Mouse (Mus musculus) kidney, embryonic 14.5 days (tissue): ENCODE measurements around the gene Ppp1r12c. TPM values are rescaled to one million over a fixed set of nuclear protein-coding genes. Genes with fewer than 3 reads are reported as not detected.

ENCODE experiments used
- ATAC-seq: fragments of 200-750 bp; cut with Nextera tagmentation; 2 replicates; pipeline ENCODE4 v1.8.0; 2017; ENCODE audit warnings: moderate number of reproducible peaks, mild to moderate bottlenecking, moderate TSS enrichment, moderate library complexity; ENCODE audit not compliant: low FRiP score, low TSS enrichment
- H3K27ac ChIP-seq: fragments of 300-500 bp; sonication (generic); 2 replicates; pipeline ENCODE4 v1.5.1; 2014; ENCODE audit warnings: low read depth, mild to moderate bottlenecking, low read length, moderate library complexity, mixed read lengths
- H3K27me3 ChIP-seq: fragments of 300-500 bp; sonication (generic); 2 replicates; pipeline ENCODE4 v1.6.1; 2014; ENCODE audit warnings: mild to moderate bottlenecking, low read length; ENCODE audit not compliant: control insufficient read depth, insufficient read depth
- H3K36me3 ChIP-seq: fragments of 300-500 bp; sonication (generic); 2 replicates; pipeline ENCODE4 v1.6.1; 2014; ENCODE audit warnings: low read length, mixed read lengths; ENCODE audit not compliant: control insufficient read depth, insufficient read depth
- H3K4me1 ChIP-seq: fragments of 300-500 bp; sonication (generic); 2 replicates; pipeline ENCODE4 v1.6.1; 2014; ENCODE audit warnings: low read length, mixed read lengths; ENCODE audit not compliant: control insufficient read depth, insufficient read depth
- H3K4me2 ChIP-seq: fragments of 300-500 bp; sonication (generic); replicated peaks from 2 replicates; pipeline ENCODE4 v1.6.1; 2014; ENCODE audit warnings: low read depth, mild to moderate bottlenecking, low read length
- H3K4me3 ChIP-seq: fragments of 300-500 bp; sonication (generic); 2 replicates; pipeline ENCODE4 v1.5.1; 2014; ENCODE audit warnings: mild to moderate bottlenecking, low read length
- H3K9ac ChIP-seq: fragments of 300-500 bp; sonication (generic); 2 replicates; pipeline ENCODE4 v1.6.1; 2014; ENCODE audit warnings: low read depth, mild to moderate bottlenecking, low read length, moderate library complexity
- H3K9me3 ChIP-seq: fragments of 300-500 bp; sonication (generic); 2 replicates; pipeline ENCODE4 v1.6.1; 2016; ENCODE audit warnings: low read length; ENCODE audit not compliant: control insufficient read depth
- WGBS: fragments of 180-500 bp; shearing (Covaris S2); extraction: QIAGEN DNeasy Blood & Tissue Kit; methylation state at CpG from one replicate; pipeline ENCODE4 v1.1.7; 2014; 5-methylcytosine and 5-hydroxymethylcytosine counted together
- microRNA-seq: library from miRNA; unstranded; fragments of <30 nt; microRNA quantifications from one replicate; pipeline ENCODE4, GENCODE M21; 2016
- polyA plus RNA-seq: library from polyadenylated mRNA; unstranded; fragments of >200 nt; fragmentation: Nextera tagmentation; extraction: Ambion mirVana; gene quantifications from 2 replicates; pipeline ENCODE4 v1.2.1, GENCODE M21; 2014

Ppp1r12c gene
- polyA plus RNA-seq, 1 experiment from 2014 or later: 50.8 TPM

DNA sequence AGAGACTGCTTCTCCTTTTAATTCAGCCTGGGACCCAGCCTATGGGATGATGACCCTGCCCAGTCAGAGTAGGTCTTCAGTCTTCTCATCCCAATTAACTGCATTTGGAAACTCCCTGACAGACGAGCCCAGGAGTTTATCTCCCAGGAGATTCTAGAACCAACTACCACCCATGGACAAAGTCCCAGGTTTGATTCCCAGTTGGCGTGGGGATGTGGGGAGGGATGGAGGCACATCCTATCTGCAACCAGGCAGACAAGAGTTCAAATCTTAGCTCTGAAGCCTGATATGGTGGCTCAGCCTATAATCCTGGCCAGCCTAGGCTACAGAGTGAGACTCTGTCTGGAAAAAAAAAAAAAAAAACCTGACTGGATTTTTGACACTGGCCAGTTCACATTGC is 63.8 kb downstream of the Ppp1r12c start:
- Histone ChIP-seq H3K27ac (no peak overlapping the region), H3K4me1 (no peaks in the 10 kb centered on the region), H3K36me3 (peaks cover 81% of the 10 kb centered on the region), H3K4me2 (no peak overlapping the region), H3K4me3 (no peak overlapping the region), H3K9me3 (no peaks in the 10 kb centered on the region), H3K27me3 (no peaks in the 10 kb centered on the region), H3K9ac (no peak overlapping the region)
- ATAC-seq: no peak
- WGBS: 89% methylated on average over 2 of the region's 2 CpGs

DNA sequence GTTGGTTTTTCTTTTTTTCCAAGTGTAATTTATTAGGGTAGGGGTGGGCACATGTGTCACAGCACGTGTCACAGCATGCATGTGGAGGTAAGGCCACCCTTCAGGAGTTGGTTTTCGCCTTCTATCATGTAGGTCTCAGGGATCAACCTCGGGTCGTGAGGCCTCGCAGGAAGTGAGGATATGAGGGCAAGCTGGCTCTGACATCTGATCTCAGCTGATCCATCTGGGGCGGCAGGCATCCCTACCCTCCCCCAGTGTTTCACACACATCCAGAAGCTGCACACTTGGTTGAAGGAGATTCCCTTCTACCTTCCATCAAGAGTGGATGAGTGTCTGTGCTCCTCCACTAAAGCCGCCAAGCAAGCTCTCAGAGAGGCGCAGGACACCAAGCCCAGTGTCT is 69.5 kb downstream of the Ppp1r12c start:
- peaks cover 82% of the 10 kb centered on the region for H3K36me3 ChIP-seq
- WGBS: 81% methylated on average over 8 of the region's 8 CpGs

DNA sequence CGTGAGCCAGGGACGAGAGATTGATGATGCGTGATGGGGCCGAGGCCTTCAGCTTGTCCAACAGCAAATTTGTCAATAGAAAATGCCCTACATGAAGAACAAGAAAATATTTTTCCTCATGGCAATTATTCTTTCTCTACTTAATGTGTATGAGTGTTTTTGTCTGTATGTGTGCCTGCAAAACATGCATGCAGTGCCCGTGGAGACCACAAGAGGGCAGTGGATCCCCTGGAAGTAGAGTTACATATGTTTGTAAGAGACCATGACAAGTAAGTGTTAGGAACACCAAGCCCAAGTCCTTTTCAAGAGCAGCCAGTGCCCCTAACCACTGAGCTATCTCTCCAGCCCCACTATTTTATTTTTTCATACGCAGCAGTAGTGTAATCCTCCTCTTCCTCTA is 69.9 kb downstream of the Ppp1r12c start:
- H3K4me1 ChIP-seq: no peaks in the 10 kb centered on the region
- peaks cover 81% of the 10 kb centered on the region for H3K36me3 ChIP-seq
- no peak overlapping the region for H3K9ac ChIP-seq
- no peak for ATAC-seq
- H3K27me3 ChIP-seq: no peaks in the 10 kb centered on the region
- no peak overlapping the region for H3K4me2 ChIP-seq
- H3K9me3 ChIP-seq: no peaks in the 10 kb centered on the region
- 78% methylated on average over 6 of the region's 6 CpGs for WGBS
- H3K27ac ChIP-seq: no peak overlapping the region
- H3K4me3 ChIP-seq: no peak overlapping the region

More for the DNA sequence above, 69.5 kb downstream of the Ppp1r12c start:
- H3K9ac ChIP-seq: no peak overlapping the region
- ATAC-seq: no peak
- H3K27me3 ChIP-seq: no peaks in the 10 kb centered on the region
- H3K4me3 ChIP-seq: no peak overlapping the region
- H3K4me1 ChIP-seq: no peaks in the 10 kb centered on the region
- no peak overlapping the region for H3K27ac ChIP-seq
- H3K9me3 ChIP-seq: no peaks in the 10 kb centered on the region
- no peak overlapping the region for H3K4me2 ChIP-seq

Small RNA genes lying within 50 kb of the gene (microRNA-seq; reads per million reads assigned to microRNA genes)
- not detected for gene Gm24605

Other genes starting within 250 kb of the Ppp1r12c start
- not detected in 2 replicates for gene Ncr1, start 164.0 kb downstream of the Ppp1r12c start, polyA plus RNA-seq
- 0.07 TPM in 2 replicates for gene Gp6, start 103.9 kb downstream of the Ppp1r12c start, polyA plus RNA-seq
- gene Rdh13, start 56.0 kb downstream of the Ppp1r12c start, polyA plus RNA-seq: 23.4 and 32.9 TPM in 2 replicates
- gene Eps8l1, start 41.0 kb downstream of the Ppp1r12c start, polyA plus RNA-seq: 3.0 and 6.8 TPM in 2 replicates
- 13.4 and 20.6 TPM in 2 replicates for gene Tnnt1, start 14.7 kb upstream of the Ppp1r12c start, polyA plus RNA-seq
- 4.9 and 8.1 TPM in 2 replicates for gene Tnni3, start 22.5 kb upstream of the Ppp1r12c start, polyA plus RNA-seq
- gene Dnaaf3, start 30.8 kb upstream of the Ppp1r12c start, polyA plus RNA-seq: 1.3 and 2.4 TPM in 2 replicates
- gene Syt5, start 45.9 kb upstream of the Ppp1r12c start, polyA plus RNA-seq: 5.3 and 5.5 TPM in 2 replicates
- gene Ptprh, start 102.4 kb upstream of the Ppp1r12c start, polyA plus RNA-seq: 0.09 TPM in 1 of 2 replicates, not detected in the other
- gene Tmem86b, start 129.7 kb upstream of the Ppp1r12c start, polyA plus RNA-seq: 1.0 and 1.4 TPM in 2 replicates
- 8.3 and 10.2 TPM in 2 replicates for gene Ppp6r1, start 157.3 kb upstream of the Ppp1r12c start, polyA plus RNA-seq
- gene Hspbp1, start 183.4 kb upstream of the Ppp1r12c start, polyA plus RNA-seq: 113 and 140 TPM in 2 replicates
- gene Brsk1, start 188.9 kb upstream of the Ppp1r12c start, polyA plus RNA-seq: 1.9 and 3.0 TPM in 2 replicates
- 0.14 TPM in 1 of 2 replicates, not detected in the other for gene Tmem150b, start 223.6 kb upstream of the Ppp1r12c start, polyA plus RNA-seq
- gene Kmt5c, start 238.4 kb upstream of the Ppp1r12c start, polyA plus RNA-seq: 59.3 and 69.2 TPM in 2 replicates